Mouse (Mus musculus): Measurements from ENCODE around the gene Ubxn4. TPM values are rescaled to one million over a fixed set of nuclear protein-coding genes. Genes with fewer than 3 reads are reported as not detected.
"Not testable (repeated sequence)": the region's sequence is repeated elsewhere in the genome, so short reads cannot be mapped to it uniquely, and the experiment has no call there.

Ubxn4 gene
- polyA plus RNA-seq, 1 experiment from 2014 or later: 70.9 TPM

DNA sequence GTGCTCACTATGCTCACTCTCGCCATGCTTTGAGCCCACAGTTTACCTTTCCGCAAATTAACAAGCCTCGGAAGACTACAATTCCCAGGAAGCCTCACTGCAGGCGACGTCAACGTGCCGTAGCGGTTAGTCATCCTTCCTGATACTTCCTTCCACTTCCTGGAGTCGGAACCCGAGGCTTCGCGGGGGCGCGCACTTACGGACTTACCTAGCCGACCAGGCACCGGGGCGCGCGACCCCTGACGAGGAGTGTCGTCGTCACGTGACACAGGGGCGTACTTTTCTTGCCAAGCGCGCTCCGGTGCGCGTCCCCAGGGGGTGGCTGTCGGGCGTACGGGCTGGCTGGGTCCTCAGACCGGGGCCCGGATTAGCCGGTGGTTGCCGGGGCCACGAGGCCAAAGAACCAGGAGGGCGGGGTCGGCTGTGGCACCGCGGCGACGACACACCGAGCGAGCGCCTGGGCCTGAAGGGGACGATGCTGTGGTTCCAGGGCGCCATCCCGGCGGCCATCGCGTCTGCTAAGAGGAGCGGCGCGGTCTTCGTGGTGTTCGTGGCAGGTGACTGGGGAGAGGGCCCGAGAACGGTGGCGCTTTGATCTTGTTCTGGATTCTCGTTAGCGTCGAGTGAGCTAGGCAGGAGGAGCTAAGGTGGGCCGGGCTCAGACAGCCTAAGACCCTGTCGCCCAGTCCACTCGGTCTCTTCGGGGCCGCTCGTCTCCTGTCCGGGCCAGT is 397 bp downstream of the Ubxn4 start:
- no peaks in the 10 kb centered on the region for H3K9me3 ChIP-seq (ENCODE audit: low read length)
- peak overlapping the region; percentile 93 for H3K27ac ChIP-seq (ENCODE audit: low read length)
- peak overlapping the region; percentile 82 for H3K4me2 ChIP-seq (replicated peaks; ENCODE audit: low read depth, low read length)
- no peaks in the 10 kb centered on the region for H3K36me3 ChIP-seq (ENCODE audit: insufficient read depth, low read length)
- DNase-seq (ENCODE audit: low spot score): peak; percentile 98
- TF ChIP-seq EP300 (IDR thresholded peaks at IDR 0.05) (no peak), CTCF (IDR thresholded peaks at IDR 0.05) (no peak)
- WGBS: 2% methylated on average over 70 of the region's 71 CpGs
- H3K9ac ChIP-seq (replicated peaks; ENCODE audit: low read depth): peak overlapping the region; percentile 70
- H3K27me3 ChIP-seq (replicated peaks; ENCODE audit: insufficient read depth, low read length): no peaks in the 10 kb centered on the region
- ATAC-seq: peak; percentile 98
- no peaks in the 10 kb centered on the region; the same call in 1 of the 2 replicates for H3K4me1 ChIP-seq (ENCODE audit: insufficient read depth, low read depth, low read length)
- H3K4me3 ChIP-seq (ENCODE audit: low read depth, low read length): peak overlapping the region; percentile 77

DNA sequence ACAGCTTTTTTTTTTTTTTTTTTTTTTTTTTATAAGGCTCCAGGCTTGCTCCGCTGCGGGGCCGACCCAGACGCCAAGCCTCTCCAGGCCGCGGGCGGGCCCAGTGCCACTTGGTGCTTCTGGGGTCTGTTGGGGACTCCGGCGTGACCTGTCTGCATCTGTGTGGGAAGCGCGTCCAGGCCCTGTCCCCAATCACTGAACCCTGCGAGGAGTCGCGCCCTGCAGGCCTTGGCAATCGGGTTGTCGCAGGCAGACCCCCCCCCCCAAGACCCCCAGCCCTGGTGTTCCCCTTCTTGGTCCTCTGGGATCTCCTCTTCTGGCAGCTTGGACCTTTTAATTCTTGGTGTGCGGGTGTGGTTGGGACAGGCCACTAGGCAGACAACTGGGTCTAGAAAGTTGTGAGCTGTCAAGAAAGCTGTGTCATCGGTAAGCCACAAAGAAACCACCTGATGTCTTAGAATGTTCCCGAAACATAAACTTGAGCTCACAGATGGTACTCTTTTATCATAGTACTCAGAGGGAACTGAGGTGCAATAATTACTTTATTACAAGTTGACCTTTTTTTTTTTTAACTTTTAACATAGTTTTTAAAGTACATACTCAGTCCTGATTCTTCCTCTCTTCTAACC is 1.1 kb downstream of the Ubxn4 start:
- Histone ChIP-seq H3K27ac (ENCODE audit: low read length) (peak overlapping the region; percentile 93), H3K36me3 (ENCODE audit: insufficient read depth, low read length) (no peaks in the 10 kb centered on the region), H3K4me1 (ENCODE audit: insufficient read depth, low read depth, low read length) (no peaks in the 10 kb centered on the region; the same call in 1 of the 2 replicates), H3K9me3 (ENCODE audit: low read length) (no peaks in the 10 kb centered on the region), H3K4me2 (replicated peaks; ENCODE audit: low read depth, low read length) (peak overlapping the region; percentile 82), H3K9ac (replicated peaks; ENCODE audit: low read depth) (peak overlapping the region; percentile 70), H3K27me3 (replicated peaks; ENCODE audit: insufficient read depth, low read length) (no peaks in the 10 kb centered on the region), H3K4me3 (ENCODE audit: low read depth, low read length) (peak overlapping the region; percentile 77)
- TF ChIP-seq EP300 (IDR thresholded peaks at IDR 0.05) (no peak), CTCF (IDR thresholded peaks at IDR 0.05) (no peak)
- ATAC-seq (no peak), DNase-seq (ENCODE audit: low spot score) (peak; percentile 40)
- WGBS: 2% methylated on average over 14 of the region's 19 CpGs

DNA sequence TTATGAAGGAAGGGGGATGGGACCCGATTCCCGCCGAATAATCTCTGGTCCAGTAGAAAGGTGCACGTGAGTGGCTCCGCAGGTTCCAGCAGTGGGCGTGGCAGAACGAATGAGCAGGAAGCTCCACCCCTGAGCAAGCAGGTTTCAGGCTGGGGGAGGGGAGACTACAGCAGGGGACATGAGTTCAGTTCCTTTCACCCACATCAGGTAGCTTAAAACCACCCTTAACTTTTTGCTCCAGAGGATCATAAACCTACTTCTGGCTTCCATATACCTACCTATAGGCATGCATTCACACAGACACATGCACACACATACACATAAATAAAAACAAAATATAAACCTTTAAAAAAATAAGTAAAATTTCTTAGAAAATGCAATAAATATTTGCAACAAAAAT is 23.3 kb downstream of the Ubxn4 start:
- not testable (repeated sequence) for ATAC-seq; H3K9me3 ChIP-seq (ENCODE audit: low read length); H3K27ac ChIP-seq (ENCODE audit: low read length); H3K4me2 ChIP-seq (replicated peaks; ENCODE audit: low read depth, low read length); H3K9ac ChIP-seq (replicated peaks; ENCODE audit: low read depth); H3K4me3 ChIP-seq (ENCODE audit: low read depth, low read length); H3K4me1 ChIP-seq (ENCODE audit: insufficient read depth, low read depth, low read length); H3K27me3 ChIP-seq (replicated peaks; ENCODE audit: insufficient read depth, low read length); DNase-seq (ENCODE audit: low spot score)
- H3K36me3 ChIP-seq (ENCODE audit: insufficient read depth, low read length): peaks cover 42% of the 10 kb centered on the region
- WGBS: 78% methylated on average over 7 of the region's 7 CpGs

DNA sequence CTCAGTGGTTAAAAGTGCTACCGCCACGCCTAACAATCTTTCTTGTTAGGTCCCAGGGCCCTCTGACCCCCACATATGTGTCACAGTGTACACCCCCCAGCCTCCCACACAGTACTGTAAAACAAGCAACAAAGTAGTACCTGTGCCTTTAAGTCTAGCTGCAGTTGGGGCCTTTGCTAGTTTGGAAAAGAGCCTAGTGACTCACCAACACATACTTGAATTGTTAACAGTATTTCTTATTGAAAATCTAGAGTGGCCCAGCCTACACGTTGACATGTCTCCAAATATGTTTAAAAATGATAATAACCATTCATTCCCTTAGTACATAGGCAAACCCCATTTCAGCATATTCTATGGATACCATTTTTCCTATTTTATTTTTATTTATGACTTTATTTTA is 27.0 kb downstream of the Ubxn4 start:
- peaks cover 49% of the 10 kb centered on the region for H3K36me3 ChIP-seq (ENCODE audit: insufficient read depth, low read length)
- H3K9ac ChIP-seq (replicated peaks; ENCODE audit: low read depth): no peak overlapping the region
- H3K4me1 ChIP-seq (ENCODE audit: insufficient read depth, low read depth, low read length): no peaks in the 10 kb centered on the region
- H3K27me3 ChIP-seq (replicated peaks; ENCODE audit: insufficient read depth, low read length): no peaks in the 10 kb centered on the region
- H3K4me3 ChIP-seq (ENCODE audit: low read depth, low read length): no peak overlapping the region
- 80% methylated on average over 3 of the region's 3 CpGs for WGBS
- ATAC-seq: no peak
- TF ChIP-seq CTCF (IDR thresholded peaks at IDR 0.05) (no peak), EP300 (IDR thresholded peaks at IDR 0.05) (no peak)
- H3K27ac ChIP-seq (ENCODE audit: low read length): no peak overlapping the region
- no peak overlapping the region for H3K4me2 ChIP-seq (replicated peaks; ENCODE audit: low read depth, low read length)
- H3K9me3 ChIP-seq (ENCODE audit: low read length): no peaks in the 10 kb centered on the region
- peak; percentile 11 for DNase-seq (ENCODE audit: low spot score)

DNA sequence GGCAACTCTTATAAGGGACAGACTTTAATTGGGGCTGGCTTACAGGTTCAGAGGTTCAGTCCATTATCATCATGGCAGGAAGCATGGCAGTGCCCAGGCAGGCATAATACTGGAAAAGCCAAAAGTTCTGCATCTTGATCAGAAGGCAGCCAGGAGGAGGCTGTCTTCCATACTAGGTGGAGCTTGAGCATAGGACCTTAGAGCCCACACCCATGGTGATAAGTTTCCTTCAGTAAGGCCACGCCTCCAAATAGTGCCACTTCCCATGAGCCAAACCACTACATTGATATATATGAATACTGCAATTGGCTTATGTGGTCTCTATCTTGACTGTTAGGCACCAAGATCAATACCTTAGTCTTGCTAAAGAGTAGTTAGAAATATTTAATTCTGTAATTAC is 32.1 kb downstream of the Ubxn4 start:
- ATAC-seq (no peak), DNase-seq (ENCODE audit: low spot score) (no peak)
- TF ChIP-seq CTCF (IDR thresholded peaks at IDR 0.05) (no peak), EP300 (IDR thresholded peaks at IDR 0.05) (no peak)
- Histone ChIP-seq H3K36me3 (ENCODE audit: insufficient read depth, low read length) (peaks cover 47% of the 10 kb centered on the region; the same call in 1 of the 2 replicates), H3K4me2 (replicated peaks; ENCODE audit: low read depth, low read length) (no peak overlapping the region), H3K9me3 (ENCODE audit: low read length) (no peaks in the 10 kb centered on the region), H3K4me1 (ENCODE audit: insufficient read depth, low read depth, low read length) (no peaks in the 10 kb centered on the region), H3K4me3 (ENCODE audit: low read depth, low read length) (no peak overlapping the region), H3K9ac (replicated peaks; ENCODE audit: low read depth) (no peak overlapping the region), H3K27ac (ENCODE audit: low read length) (no peak overlapping the region), H3K27me3 (replicated peaks; ENCODE audit: insufficient read depth, low read length) (no peaks in the 10 kb centered on the region)
- WGBS: 94% methylated on average over 1 of the region's 1 CpGs

DNA sequence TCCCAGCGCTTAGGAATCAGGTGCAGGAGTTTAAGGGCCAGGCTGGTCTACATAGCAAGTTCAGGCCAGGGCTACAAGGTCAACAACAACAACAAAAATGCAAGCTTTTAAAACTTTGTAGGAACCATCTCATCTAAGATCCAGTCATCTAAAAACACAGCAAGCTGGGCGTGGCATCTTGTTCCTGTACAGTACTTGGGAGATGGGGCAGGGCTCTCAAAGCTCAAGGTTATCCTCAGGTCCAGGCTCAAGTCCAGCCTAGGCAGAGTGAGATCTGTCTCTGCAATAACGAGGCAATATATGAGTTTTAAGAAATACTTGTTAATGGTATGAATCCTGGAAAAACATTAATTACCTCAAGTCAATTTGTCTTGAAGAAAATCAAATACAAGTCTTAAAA is 34.8 kb downstream of the Ubxn4 start:
- ATAC-seq (no peak), DNase-seq (ENCODE audit: low spot score) (no peak)
- H3K4me3 ChIP-seq (ENCODE audit: low read depth, low read length): no peak overlapping the region
- H3K27ac ChIP-seq (ENCODE audit: low read length): no peak overlapping the region
- no peak overlapping the region for H3K4me2 ChIP-seq (replicated peaks; ENCODE audit: low read depth, low read length)
- H3K9ac ChIP-seq (replicated peaks; ENCODE audit: low read depth): no peak overlapping the region
- no peaks in the 10 kb centered on the region for H3K4me1 ChIP-seq (ENCODE audit: insufficient read depth, low read depth, low read length)
- H3K27me3 ChIP-seq (replicated peaks; ENCODE audit: insufficient read depth, low read length): no peaks in the 10 kb centered on the region
- peaks cover 35% of the 10 kb centered on the region; the same call in 1 of the 2 replicates for H3K36me3 ChIP-seq (ENCODE audit: insufficient read depth, low read length)
- TF ChIP-seq CTCF (IDR thresholded peaks at IDR 0.05): no peak
- no peak for TF ChIP-seq EP300 (IDR thresholded peaks at IDR 0.05)
- no peaks in the 10 kb centered on the region for H3K9me3 ChIP-seq (ENCODE audit: low read length)
- 98% methylated on average over 3 of the region's 3 CpGs for WGBS

Data from lung, postnatal 0 days (tissue).